Mouse (Mus musculus): ENCODE measurements around the gene Rpl22l1. TPM values are rescaled to one million over a fixed set of nuclear protein-coding genes. Genes with fewer than 3 reads are reported as not detected.
"Not testable (repeated sequence)": the region's sequence is repeated elsewhere in the genome, so short reads cannot be mapped to it uniquely, and the experiment has no call there.

The Rpl22l1 gene
- total RNA-seq, 1 experiment from 2014 or later = 261 TPM

- no peak for DNase-seq
Measured at GRCm38 (mm10) chr3:28836796-28837371, 31.6 kb downstream of the Rpl22l1 start.

- no peak for DNase-seq
Measured at GRCm38 (mm10) chr3:28841886-28842649, 36.8 kb downstream of the Rpl22l1 start.

GRCm38 (mm10) chr3:28843231-28843630 is 38.0 kb downstream of the Rpl22l1 start:
- DNase-seq = no peak

- no peak for DNase-seq
Measured at GRCm38 (mm10) chr3:28847115-28847514, 41.9 kb downstream of the Rpl22l1 start.

GRCm38 (mm10) chr3:28852174-28852573 is 46.9 kb downstream of the Rpl22l1 start:
- DNase-seq = not testable (repeated sequence)

Other genes with a start within 250 kb of the Rpl22l1 start
- gene Slc2a2, start 107.5 kb upstream of the Rpl22l1 start, total RNA-seq (2021) = 2.0 TPM in 1 of 2 replicates, not detected in the other
- 1.8 and 2.3 TPM in 2 replicates for gene Eif5a2, start 24.2 kb upstream of the Rpl22l1 start, total RNA-seq (2021)
- not detected in 2 replicates for gene Gm1527, start 87.2 kb downstream of the Rpl22l1 start, total RNA-seq (2021)

Measured in adrenal gland, postnatal 25 days (tissue).